Mouse (Mus musculus) spleen, postnatal 14 days (tissue): Measurements from ENCODE around the gene Als2cr12.
"Not testable (repeated sequence)": the region's sequence is repeated elsewhere in the genome, so short reads cannot be mapped to it uniquely, and the experiment has no call there.

Source experiments
- DNase-seq, 2 experiments: peaks; one replicate each; pipeline ENCODE4 v3.0.0; 2021 to 2022; ENCODE audit warnings: low spot score in 2 of 2

Als2cr12 gene

DNA sequence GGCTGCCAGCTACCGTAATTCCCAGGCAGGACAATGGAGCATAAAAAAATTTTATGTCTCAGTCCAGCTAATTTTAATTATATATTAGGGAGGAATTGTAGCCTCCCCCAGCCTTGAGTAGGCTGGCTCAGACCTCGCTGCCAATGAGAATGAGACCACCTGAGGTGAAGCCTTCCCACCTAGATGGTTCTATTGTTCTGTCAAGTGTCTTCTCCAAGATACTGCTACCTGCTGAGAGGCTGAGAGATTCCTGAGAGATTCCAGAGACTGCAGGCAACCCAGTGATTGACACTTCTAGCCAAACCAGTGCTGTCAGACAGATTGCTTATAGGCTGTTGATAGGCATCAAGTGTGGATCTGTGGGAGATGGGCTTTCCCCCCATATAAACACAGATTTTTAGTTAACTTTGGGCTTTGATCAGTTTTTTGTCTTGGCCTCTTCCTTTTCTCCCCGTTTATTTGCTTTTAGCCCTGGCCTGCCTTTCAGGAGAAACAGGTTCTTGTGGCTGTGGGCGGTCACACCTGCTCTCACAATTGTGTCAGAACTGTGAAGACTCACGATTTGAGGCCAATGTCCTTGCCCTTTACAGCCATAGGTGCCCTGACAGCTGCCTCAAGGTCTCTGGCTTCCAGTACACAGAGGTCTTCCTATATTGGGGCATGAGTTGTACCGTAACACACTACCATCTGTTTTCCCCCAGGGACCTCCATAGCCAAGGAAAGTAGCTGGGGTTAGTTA lies 5.6 kb downstream of the Als2cr12 start:
- no peak for DNase-seq

GRCm38 (mm10) chr1:58689426-58689825 lies 6.4 kb downstream of the Als2cr12 start:
- DNase-seq, result no peak

GRCm38 (mm10) chr1:58678412-58678811 lies 17.4 kb downstream of the Als2cr12 start:
- not testable (repeated sequence) for DNase-seq

DNA sequence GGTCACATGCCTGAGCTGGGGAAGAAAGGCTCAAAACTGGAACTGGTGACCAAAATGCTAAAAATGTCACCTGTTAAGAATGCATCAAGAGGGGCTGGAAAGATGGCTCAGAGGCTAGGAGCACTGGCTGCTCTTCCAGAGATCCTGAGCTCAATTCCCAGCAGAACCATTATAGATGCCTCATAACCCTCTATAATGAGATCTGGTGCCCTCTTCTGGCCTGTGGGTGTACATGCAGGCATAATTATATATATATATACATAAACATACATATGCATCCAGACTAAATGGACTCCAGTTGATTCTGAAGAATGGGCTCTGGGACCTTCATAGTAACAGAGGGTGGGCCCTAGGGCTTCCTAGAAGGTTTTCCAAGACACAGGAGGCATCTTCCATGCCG lies 18.2 kb downstream of the Als2cr12 start:
- DNase-seq, result peak in 1 of 2 experiments; percentile 29

DNA sequence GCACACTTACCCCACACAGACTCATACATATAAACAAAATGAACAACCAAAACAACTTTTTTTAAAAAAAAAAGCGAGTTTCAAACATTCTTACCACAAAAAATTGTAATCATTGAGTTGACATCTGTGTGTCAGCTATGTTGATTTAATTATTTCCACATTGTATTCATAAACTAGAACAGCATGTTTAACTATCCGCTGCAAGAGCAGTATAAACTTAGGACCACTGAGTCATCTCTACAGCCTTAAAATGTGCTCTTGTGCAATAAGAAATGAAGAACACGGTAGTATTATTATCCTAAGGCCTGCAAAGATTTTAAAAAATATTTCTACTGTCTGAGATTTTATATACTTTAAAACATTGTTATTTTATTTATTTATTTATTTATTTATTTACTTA lies 20.8 kb downstream of the Als2cr12 start:
- DNase-seq, result no peak

DNA sequence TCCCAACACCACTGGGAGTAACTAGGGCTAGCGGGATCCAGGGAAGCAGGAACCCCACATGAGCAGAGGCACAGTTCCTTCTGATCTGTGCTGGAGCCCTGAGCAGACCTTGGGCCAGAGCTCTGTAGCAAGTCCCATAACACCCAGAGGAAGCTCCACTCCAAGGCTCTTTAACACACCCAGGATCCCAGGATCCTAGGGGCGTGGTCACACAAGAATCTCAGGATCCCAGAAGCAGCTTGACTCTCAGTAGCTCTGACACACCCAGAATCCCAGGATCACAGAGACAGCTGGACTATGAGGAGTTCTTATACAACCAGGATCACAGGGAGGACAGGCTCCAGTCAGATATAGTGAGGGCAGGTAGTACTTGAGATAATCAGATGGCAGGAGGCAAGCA lies 23.7 kb downstream of the Als2cr12 start:
- no peak for DNase-seq

- DNase-seq, result not testable (repeated sequence)
Measured at GRCm38 (mm10) chr1:58669635-58670034, 26.2 kb downstream of the Als2cr12 start.

DNA sequence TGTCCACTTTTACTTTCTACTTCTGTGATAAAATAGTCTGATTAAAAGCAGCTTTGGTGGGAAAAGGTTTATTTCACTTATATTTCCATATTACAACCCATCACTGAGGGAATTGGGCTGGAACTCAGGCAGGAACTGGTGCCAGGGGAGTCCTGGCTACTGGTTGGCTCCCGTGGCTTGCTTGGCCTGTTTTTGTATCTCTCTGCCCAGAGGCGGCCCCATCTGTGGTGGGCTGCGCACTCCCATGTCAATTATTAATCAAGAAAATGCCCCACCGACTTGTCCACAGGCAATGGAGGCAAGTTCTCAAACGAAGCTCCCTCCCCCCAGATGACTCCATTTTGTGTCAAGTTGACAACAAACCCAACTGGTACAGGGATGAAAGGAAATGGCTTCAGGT lies 27.6 kb downstream of the Als2cr12 start:
- DNase-seq, result no peak

- not testable (repeated sequence) for DNase-seq
Measured at GRCm38 (mm10) chr1:58663365-58663764, 32.4 kb downstream of the Als2cr12 start.

DNA sequence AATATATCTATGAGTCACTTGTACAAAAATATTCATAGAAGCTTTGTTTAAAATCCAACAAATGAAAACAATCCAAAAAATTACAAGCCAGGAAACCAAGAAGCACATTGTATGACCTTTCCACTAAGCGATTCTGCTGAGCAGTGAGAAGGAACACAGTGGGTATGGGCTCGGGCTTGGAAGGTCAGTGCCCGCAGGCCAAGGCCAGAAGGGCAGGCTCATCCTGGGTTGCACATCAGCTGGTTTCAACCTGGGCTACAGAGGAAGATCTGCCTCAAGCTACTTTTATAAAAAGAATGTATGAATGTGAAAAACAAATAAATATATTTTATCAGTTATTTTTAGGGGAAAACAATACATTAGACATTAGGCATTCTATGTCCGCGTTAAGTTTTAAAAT lies 33.1 kb downstream of the Als2cr12 start:
- DNase-seq, result not testable (repeated sequence)

- peak; percentile 47 to 56 for DNase-seq
Measured at GRCm38 (mm10) chr1:58652480-58653403, 43.0 kb downstream of the Als2cr12 start.

DNA sequence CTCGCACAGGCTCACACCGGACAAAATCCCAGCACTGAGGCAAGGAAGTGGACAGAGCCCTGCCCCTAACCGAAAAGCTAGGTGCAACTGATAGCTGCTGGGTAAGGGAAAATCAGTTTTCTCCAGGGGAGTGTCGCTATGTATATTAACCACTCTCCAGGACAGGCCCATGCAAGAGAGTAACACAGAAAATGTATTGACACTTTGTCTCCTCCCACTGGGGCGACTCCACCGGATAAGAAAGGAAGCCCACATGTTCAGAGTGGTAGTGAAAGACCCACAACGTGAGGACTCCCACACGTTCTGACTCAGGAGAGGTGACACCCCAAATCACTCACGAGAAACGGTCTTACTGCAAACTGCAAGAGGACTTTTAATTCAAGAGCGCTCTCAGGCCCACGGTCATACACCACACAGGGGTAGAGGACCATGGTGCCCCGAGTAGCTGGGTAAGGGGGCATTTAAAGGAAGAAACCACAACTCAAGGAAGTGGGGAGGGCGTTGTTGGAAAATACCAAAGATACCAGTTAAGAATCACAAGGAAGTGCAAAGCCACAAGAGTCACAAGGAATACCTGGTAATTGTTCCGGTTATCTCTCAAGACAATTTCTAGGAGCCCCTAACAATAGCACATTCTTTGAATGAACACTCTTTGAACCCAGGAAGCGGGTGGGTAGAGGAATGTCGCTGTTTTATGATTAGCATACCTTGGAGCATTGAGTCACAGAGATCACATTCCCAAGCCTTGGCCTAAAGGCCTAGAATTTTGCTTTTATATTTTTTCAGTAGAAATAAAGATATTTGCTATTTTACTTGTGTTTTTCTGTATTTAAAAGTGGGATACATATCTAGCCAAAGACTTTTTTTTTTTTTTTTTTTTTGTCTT lies 44.0 kb downstream of the Als2cr12 start:
- DNase-seq, result not testable (repeated sequence)

DNA sequence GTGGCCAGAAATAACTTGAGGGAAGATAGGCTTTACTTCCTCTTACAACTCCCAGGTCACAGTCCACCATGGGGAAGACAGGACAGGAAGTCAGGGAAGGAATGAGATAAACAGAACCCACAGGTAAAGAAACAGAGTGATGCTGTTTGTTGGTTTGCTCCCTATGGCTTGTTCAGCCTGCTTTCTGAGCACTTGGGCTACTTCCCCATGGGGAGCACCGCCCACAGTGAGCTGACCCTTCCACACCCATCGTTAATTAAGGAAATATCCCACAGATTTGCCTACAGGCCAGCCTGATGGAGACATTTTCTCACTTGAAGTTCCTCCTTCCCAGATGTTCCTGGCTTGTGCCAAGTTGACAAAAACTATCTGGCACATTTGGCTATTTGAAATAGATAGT lies 66.9 kb downstream of the Als2cr12 start:
- not testable (repeated sequence) for DNase-seq

DNA sequence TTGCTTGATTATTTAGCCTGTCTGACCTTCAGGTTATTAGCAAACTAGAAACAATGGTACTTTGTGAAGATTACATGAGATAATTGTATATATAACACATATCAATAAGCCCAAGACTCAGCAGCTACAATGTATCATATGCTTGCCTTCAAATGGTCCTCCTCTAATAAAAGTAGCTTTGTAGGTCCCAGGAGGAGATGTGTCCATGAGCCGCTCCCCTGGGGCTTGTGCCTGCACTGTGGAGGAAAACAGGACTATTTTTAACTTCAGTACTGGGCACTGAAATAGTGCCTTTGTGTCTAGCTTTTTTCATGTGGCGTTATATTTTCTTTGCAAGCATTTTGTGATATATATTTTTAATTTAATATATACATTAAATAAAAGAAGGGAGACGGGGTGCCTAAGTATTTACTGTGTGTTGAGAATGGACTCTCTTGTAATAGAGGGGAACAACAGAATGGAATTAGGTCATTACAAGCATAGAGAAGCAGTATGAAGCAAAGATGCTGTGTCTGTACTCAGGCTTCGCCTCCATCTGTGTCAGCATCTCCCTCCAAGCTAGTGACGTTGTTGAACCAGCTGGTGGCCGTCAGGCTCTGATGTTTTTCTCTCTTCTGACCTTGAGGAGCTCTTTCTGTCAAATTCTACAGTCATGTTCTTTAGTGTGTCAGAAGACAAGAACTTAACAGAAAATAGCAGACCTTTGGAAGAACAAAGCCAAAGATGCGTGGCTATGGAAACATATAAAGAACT lies 73.6 kb downstream of the Als2cr12 start:
- DNase-seq, result no peak

DNA sequence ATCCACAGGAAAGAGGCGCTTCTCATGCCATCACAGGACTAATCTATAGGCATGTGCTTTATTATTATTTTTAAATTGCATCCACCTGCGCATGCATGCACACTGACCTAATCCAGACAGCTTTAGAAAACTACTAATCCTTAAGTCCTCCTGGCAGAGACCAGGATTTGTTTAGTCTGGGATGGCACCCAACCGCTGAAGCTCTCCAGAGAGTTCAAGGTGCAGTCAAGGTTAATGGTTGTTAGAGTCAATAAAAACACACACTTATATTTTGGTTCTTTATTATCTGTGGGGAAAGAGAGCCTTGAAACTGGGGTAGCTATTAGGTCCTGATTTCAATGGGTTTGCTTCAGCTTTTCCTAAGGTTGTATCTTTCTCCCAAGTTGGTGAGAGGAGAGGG lies 74.5 kb downstream of the Als2cr12 start:
- DNase-seq, result no peak

GRCm38 (mm10) chr1:58618766-58619165 lies 77.0 kb downstream of the Als2cr12 start:
- no peak for DNase-seq

DNA sequence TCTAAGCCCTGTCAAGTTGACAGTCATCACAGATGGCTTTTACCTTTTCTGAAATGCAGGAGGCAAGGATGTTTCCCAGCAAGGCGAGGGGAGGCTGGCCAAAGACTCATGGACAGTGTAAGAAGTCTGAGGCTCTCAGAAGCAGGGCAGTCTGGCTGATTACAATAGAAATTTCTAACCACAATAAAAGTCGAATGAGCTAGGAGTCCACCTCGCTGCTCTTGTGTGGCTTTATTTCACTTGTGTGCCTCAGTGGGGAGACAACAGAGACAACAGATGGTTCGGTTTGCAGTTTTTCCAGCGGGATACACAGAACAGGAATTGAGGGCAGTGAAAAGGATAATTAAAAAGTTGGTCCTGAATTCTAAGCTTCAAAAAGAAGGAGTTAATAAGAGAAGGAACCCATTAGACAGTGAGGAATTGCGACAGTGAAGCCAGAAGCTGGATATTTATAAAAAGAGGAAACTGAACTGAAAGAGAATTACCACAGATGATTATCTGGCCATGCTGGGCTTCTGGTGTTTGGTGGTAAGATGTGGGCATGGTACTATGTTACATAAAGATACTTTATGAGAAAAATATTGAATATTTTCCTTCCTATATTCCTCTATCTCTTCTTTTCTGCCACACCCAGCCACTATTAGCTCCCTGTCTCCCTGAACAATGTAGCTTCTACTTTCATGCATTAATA lies 77.7 kb downstream of the Als2cr12 start:
- no peak for DNase-seq

- DNase-seq, result no peak
Measured at GRCm38 (mm10) chr1:58617076-58617475, 78.7 kb downstream of the Als2cr12 start.

- no peak for DNase-seq
Measured at GRCm38 (mm10) chr1:58616176-58616575, 79.6 kb downstream of the Als2cr12 start.

DNA sequence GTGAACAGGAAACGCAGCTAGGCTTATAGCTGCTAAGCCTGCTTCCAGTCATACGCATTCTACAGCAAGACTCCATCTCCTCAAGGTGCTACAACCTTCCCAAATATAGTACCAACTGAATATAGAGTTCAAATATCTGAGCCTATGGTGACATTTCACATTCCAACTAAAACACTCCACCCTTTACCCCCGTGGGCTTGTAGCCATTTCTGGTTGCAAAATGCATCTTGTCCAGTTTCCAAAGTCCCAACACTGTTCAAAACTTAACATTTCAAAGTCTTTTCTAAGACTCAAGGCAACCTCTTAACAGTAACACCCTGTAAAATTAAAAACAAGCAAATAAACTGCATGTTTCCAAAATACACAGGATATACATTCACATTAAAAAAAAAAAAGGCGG lies 80.6 kb downstream of the Als2cr12 start:
- no peak for DNase-seq
